Comparison of ENCODE assay signal across 25 mouse cellular contexts in genomic region chr12:75394011-75394773, GRCm38 (mm10). TPM values are rescaled to one million over a fixed set of nuclear protein-coding genes. Genes with fewer than 3 reads are reported as not detected.
A peak's percentile ranks its signal among the peaks of the same experiment; 100 is the strongest.
DNase-seq lines count a peak whose midpoint lies in the region; ATAC-seq and TF ChIP-seq lines count a peak whose summit lies in the region.
"Had no signal": no experiment of that assay in that cellular context is flagged by ENCODE, and none has a peak within 500 bp of the region (broad histone marks: within the 10 kb centered on the region; RNA-seq: fewer than 3 reads in every experiment).

No protein-coding gene starts in this region.

- TF ChIP-seq EP300 in stomach, postnatal 0 days (optimal IDR thresholded peaks at IDR 0.05), result no peak

- no peak overlapping the region for H3K4me3 ChIP-seq in stomach, embryonic 14.5 days (ENCODE audit: low read depth, low read length)
- no peak overlapping the region for H3K4me3 ChIP-seq in stomach, postnatal 0 days (ENCODE audit: low read depth, low read length)
- H3K4me3 ChIP-seq: embryonic facial prominence, embryonic 12.5 days; forebrain, embryonic 13.5 days; gastrocnemius, adult 2 months; heart, embryonic 13.5 days; hindbrain, embryonic 12.5 days had no signal

- no peak overlapping the region for H3K27ac ChIP-seq in stomach, embryonic 14.5 days (ENCODE audit: low read length)
- H3K27ac ChIP-seq in stomach, postnatal 0 days (replicated peaks), result no peak overlapping the region
- H3K27ac ChIP-seq: embryonic facial prominence, embryonic 12.5 days; forebrain, embryonic 13.5 days; gastrocnemius, adult 2 months; heart, embryonic 13.5 days; hindbrain, embryonic 12.5 days had no signal

- H3K9me3 ChIP-seq in stomach, embryonic 14.5 days (ENCODE audit: control insufficient read depth, low read depth, low read length), result no peaks in the 10 kb centered on the region
- no peaks in the 10 kb centered on the region for H3K9me3 ChIP-seq in stomach, postnatal 0 days (ENCODE audit: control insufficient read depth, low read length)
- H3K9me3 ChIP-seq: embryonic facial prominence, embryonic 12.5 days; forebrain, embryonic 13.5 days; G1E; heart, embryonic 13.5 days; hindbrain, embryonic 12.5 days had no signal

- H3K4me2 ChIP-seq in stomach, embryonic 14.5 days (replicated peaks; ENCODE audit: low read depth, low read length), result no peak overlapping the region
- H3K4me2 ChIP-seq in stomach, postnatal 0 days (replicated peaks; ENCODE audit: low read depth), result no peak overlapping the region
- H3K4me2 ChIP-seq: embryonic facial prominence, embryonic 12.5 days; forebrain, embryonic 13.5 days; heart, embryonic 13.5 days; hindbrain, embryonic 12.5 days had no signal

- DNase-seq in embryo, embryonic 10 days (ENCODE audit: low spot score), result peak; percentile 8
- no peak for DNase-seq in embryo, embryonic 9.5 days (ENCODE audit: extremely low spot score)
- no peak for DNase-seq in stomach, postnatal 0 days (ENCODE audit: low spot score)
- peak; percentile 55 for DNase-seq in forelimb bud, embryonic 11.5 days (ENCODE audit: low read depth, low spot score)
- peak; percentile 56 for DNase-seq in mesoderm, embryonic 11.5 days (ENCODE audit: low read depth, low spot score)
- no peak for DNase-seq in spleen, adult 12 weeks (ENCODE audit: low spot score)
- DNase-seq: adrenal gland, adult 8-10 months; adrenal gland, postnatal 36 days; B cell, adult 2 months; cerebellum, adult 11 months; cerebellum, adult 8-10 months; cerebellum, postnatal 14 days; forebrain, postnatal 0 days; gastrocnemius, adult 2 months; gastrocnemius, postnatal 25 days; heart, postnatal 4 days had no signal

- peak; percentile 58; the same call in 1 of the 2 replicates for ATAC-seq in stomach, embryonic 14.5 days (ENCODE audit: insufficient number of reproducible peaks, insufficient read depth, low FRiP score, low read depth)
- ATAC-seq in stomach, postnatal 0 days (ENCODE audit: low FRiP score, low TSS enrichment), result no peak
- ATAC-seq: CD4-positive, CD25-positive, alpha-beta regulatory T cell, adult 4 months; forebrain, embryonic 13.5 days; forebrain, postnatal 0 days; hindbrain, embryonic 16.5 days had no signal

- H3K4me1 ChIP-seq in stomach, embryonic 14.5 days (ENCODE audit: control insufficient read depth, insufficient read depth, low read length), result no peaks in the 10 kb centered on the region; the same call in 1 of the 2 replicates
- no peaks in the 10 kb centered on the region for H3K4me1 ChIP-seq in stomach, postnatal 0 days (replicated peaks; ENCODE audit: control insufficient read depth, insufficient read depth)
- H3K4me1 ChIP-seq: forebrain, embryonic 13.5 days; hindbrain, embryonic 12.5 days had no signal

- TF ChIP-seq CTCF in stomach, postnatal 0 days (IDR thresholded peaks at IDR 0.05; ENCODE audit: low read depth), result no peak

- no peak overlapping the region for H3K9ac ChIP-seq in stomach, embryonic 14.5 days (replicated peaks; ENCODE audit: low read depth, low read length)
- no peak overlapping the region for H3K9ac ChIP-seq in stomach, postnatal 0 days (ENCODE audit: low read length)
- H3K9ac ChIP-seq: embryonic facial prominence, embryonic 12.5 days; forebrain, embryonic 13.5 days; forebrain, postnatal 0 days; heart, embryonic 13.5 days; hindbrain, embryonic 12.5 days had no signal

- H3K27me3 ChIP-seq in stomach, embryonic 14.5 days (ENCODE audit: control insufficient read depth, insufficient read depth, low read length), result no peaks in the 10 kb centered on the region
- H3K27me3 ChIP-seq in stomach, postnatal 0 days (ENCODE audit: control insufficient read depth, insufficient read depth, low read length), result no peaks in the 10 kb centered on the region
- H3K27me3 ChIP-seq: embryonic facial prominence, embryonic 12.5 days; forebrain, embryonic 13.5 days; heart, embryonic 13.5 days; hindbrain, embryonic 12.5 days had no signal

- no peaks in the 10 kb centered on the region for H3K36me3 ChIP-seq in stomach, embryonic 14.5 days (ENCODE audit: control insufficient read depth, insufficient read depth, low read length)
- H3K36me3 ChIP-seq in stomach, postnatal 0 days (ENCODE audit: control insufficient read depth, insufficient read depth, low read length), result no peaks in the 10 kb centered on the region
- H3K36me3 ChIP-seq: embryonic facial prominence, embryonic 12.5 days; G1E; hindbrain, embryonic 12.5 days had no signal

- WGBS in stomach, embryonic 14.5 days, result 57% methylated on average over 20 of the region's 20 CpGs
- 68% methylated on average over 20 of the region's 20 CpGs for WGBS in stomach, postnatal 0 days

RNA-seq across cellular contexts. Expression of gene Gphb5, which starts 22.4 kb away (rescaled TPM):
- 0.15 TPM in 1 of 2 replicates, not detected in the other for polyA plus RNA-seq in stomach, embryonic 14.5 days (2014; fragmentation: Nextera tagmentation; extraction: Ambion mirVana)
- polyA plus RNA-seq in stomach, postnatal 0 days (2015; fragmentation: Nextera tagmentation; extraction: Ambion mirVana), result not detected in 2 replicates
- polyA plus RNA-seq: forebrain, embryonic 13.5 days; forebrain, postnatal 0 days; G1E; heart, embryonic 13.5 days; heart, postnatal 0 days; hindbrain, embryonic 12.5 days; hindbrain, embryonic 16.5 days had no signal

Comparison
In these comparisons a context has a peak if more than half of its experiments do, and no peak if none do; other contexts are left out.
1. DNase-seq: peak in embryo, embryonic 10 days (single experiment), forelimb bud, embryonic 11.5 days (single experiment) and mesoderm, embryonic 11.5 days (single experiment); none in embryo, embryonic 9.5 days (single experiment), stomach, postnatal 0 days (single experiment) and spleen, adult 12 weeks (single experiment).